Mouse (Mus musculus) monocyte, adult 5-6 weeks (primary cell): ENCODE results near the gene Mill2. TPM values are rescaled to one million over a fixed set of nuclear protein-coding genes. Genes with fewer than 3 reads are reported as not detected.
"Not testable (repeated sequence)": the region's sequence is repeated elsewhere in the genome, so short reads cannot be mapped to it uniquely, and the experiment has no call there.

Experiments used
- ATAC-seq: fragments of 153-309, 156-312 bp; replicated peaks from 2 replicates; pipeline ENCODE4 v1.8.0; 2017; ENCODE audit warnings: mild to moderate bottlenecking; ENCODE audit not compliant: low TSS enrichment, insufficient number of reproducible peaks, severe bottlenecking, poor library complexity, low FRiP score
- total RNA-seq: library from RNA; stranded (forward); fragments of 200-1000, 200-491, 200-594 nt; gene quantifications from 3 replicates; pipeline ENCODE4 v1.2.3, GENCODE M21; 2017

The Mill2 gene
- 0.19 to 0.75 TPM in 2 of 3 replicates, not detected in the other for total RNA-seq

DNA sequence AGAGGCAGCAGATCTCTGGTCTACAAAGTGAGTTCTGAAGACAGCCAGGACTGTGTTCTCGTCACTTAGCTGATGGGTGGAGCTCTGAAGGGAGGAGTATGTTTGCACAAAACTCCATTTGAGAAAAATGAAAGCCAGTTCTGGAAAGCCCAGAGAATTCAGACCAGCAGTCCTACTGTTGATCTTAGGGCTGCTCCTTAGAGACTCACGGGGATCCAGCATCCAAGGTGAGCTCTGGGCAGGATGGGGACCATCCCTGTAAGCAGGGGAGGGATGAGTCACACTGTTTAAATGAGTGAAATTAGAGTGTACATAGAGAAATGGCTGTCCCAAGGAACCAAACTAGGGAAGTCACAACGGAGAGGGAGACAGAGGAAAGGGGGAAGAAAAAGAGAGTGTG is at the start of gene Mill2:
TSS of gene Mill2 (plus strand) at position 102 of the 400 bp plus-strand sequence.
- no peak for ATAC-seq

DNA sequence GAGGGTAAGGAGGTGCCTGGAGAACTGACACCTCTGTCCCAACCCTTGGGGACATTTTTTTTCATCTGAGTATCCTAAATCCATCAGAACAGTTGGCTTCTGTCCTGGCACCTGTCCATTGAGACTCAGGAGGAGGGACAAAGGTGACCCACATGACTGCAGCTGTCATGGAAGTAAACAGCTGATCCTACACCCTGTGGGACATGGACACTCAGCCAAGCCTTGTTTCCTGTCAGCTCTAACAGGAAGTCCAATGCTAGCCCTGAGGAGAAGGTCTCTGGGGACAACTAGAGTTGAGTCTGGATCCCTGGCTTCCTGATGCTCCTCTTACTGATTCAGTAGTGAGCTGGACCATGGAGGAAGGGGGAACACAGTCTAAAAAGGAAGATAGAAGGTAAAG is 49.1 kb upstream of the Mill2 start:
- ATAC-seq: not testable (repeated sequence)

DNA sequence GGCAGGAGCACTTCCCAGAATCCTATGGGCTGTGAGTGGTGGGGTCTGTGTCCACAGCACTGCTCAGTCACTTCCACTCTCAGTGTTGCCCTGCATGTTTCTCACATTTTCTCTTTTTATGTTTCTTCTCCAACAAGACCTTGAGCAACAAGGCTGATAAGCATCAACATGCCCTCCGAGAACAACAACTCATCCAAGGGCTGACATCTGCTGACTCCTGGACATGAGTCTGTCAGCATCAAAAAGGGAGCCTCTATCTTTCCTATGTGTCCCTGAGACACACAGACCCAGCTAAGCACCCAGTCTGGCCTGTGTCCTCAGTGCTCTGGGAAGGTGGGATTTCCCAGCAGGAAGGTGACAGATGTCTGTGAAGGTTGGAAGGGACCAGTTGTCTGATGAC is 41.3 kb upstream of the Mill2 start, which contains the start of gene Psg19:
TSS of gene Psg19 (minus strand) at position 101 of the 400 bp plus-strand sequence.
- ATAC-seq: no peak

DNA sequence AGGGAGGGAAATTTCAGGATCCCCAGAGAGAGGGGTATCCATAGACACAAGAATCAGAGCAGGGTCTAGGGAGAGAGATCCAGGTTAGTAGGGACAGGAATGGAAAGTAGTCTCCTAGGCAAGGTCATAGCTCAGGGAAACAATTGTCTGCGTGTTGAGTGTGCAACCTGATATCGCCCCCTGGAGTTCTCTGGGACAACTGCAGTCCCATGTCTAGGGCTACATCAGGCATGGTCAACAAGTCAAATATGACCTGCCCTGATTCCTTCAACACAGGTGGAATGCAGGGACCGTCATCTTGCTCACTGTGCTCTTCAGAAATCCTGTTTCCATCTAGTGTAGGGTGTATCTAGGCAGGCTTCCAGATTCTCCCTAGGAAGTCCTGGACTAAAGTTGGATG is 40.6 kb upstream of the Mill2 start:
- ATAC-seq: no peak

DNA sequence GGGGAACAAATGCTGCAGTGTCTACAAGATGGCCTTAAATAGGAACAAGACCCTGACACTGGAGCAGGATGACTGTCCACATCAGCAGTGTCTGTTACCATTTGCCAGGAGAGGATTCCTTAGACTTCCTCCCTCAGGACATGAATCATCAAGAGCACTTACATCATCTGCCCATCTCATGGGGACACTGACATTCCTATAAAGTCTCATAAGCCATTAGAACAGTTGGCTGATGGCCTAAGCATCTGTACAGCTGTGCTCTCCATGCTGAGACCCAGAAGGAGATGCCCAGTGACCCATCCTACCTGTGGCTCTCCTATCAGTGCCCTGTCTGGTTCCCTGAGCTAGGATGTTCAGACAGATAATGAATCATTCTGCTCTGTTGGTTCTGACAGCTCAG is 36.2 kb upstream of the Mill2 start:
- ATAC-seq: no peak

DNA sequence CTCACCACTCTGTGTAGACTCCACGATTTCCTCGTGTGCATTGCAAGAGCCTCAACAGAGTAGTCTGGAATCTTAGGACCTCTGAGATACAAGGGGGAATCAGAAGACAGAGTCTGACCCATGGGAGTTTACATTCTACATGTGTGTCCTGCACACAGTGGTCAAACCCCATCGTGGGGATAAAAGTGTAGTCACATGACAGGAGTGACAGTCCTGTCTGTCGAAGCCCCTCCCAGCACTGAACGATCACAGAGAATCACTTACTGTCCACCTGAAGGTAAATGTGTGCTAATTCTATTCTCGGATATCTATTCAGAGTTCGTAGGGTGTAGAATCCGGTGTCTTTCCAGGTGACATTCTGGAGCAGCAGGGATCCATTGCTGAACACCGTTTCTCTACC is 21.5 kb upstream of the Mill2 start:
- no peak for ATAC-seq

DNA sequence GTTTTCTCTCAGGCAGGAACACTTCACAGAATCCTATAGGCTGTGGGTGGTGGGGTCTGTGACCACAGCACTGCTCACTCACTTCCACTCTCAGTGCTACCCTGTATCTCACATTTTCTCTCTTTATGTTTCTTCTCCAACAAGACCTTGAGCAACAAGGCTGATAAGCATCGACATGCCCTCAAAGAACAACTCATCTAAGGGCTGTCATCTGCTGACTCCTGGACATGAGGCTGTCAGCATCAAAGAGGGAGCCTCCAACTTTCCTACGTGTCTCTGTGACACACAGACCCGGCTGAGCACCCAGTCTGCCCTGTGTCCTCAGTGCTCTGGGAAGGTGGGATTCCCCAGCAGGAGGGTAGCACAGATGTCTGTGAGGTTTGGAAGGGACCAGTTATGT is 18.3 kb upstream of the Mill2 start, which contains the start of gene Psg17:
TSS of gene Psg17 (minus strand) at position 101 of the 400 bp plus-strand sequence.
- ATAC-seq: no peak

DNA sequence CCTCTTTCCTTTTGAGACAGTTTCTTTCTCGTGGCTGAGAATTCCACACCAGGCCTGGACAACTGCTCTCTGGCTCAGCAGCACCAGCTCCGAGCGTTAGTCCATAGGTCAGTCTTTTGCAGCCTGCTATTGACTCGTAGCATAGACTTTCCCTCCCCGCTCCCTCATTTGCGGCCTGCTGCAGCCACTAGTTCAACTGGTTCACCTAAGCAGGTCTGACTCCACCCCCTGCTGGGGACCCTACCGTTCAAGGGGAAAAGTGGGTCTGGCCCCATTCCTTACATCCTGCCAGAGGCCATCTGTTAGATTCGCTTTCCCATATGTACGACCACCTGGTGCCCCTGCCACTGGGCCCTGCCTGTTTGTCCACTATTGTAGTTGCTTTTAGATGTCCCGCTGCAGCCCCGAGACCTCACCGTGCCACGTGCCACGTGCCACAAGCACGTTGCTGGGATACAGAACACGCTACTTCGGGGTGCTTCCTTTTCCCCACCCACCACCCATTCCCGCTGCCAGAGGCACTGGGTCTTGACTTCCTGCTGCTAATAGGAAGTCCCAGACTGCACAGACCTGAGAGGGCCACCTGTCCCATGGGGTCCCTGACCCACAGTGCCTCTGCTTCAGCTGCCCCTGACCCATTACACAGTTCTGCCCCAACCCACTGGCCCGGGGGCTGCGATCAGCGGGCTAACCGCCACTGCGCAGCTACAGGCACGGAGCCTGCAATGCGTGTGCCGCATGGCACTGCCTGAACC is 11.8 kb upstream of the Mill2 start:
- ATAC-seq: no peak

DNA sequence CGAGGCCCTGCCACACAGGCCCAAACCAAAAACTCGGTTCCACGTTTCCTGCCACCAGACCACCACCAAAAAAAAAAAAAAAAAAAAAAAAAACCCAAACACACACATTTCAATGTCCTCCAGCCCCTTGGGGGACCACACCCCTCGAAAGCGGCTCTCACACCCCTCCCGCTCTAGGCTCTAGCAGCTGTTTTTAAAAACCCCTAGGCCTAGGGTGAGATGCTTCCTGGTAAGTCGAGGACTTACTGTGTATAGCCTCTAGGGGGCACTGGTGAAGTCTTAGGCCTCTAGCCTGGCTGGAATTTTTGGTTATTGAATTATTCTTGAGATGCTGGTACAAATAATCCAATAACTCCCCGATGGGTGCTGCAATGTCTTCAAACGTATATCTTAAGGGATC is 11.2 kb upstream of the Mill2 start:
- no peak for ATAC-seq

DNA sequence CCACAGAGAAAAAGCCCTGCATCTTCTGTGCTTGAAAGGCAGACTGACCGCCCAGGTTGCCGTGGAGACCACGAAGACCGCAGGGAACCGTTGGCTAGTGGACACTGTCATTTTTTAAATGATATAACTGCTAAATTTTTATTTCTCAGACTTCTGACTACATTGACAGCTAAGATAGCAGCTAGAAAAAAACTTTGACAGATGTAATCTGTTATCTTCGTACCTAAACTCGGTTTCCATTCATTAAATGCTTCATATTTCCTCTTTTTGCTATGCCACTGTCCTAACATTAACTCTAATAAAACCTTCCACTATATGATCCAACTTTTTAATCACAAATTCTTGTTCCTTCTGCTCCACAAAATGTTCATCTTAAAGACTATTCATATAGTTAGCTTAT is 10.2 kb upstream of the Mill2 start:
- ATAC-seq: no peak

DNA sequence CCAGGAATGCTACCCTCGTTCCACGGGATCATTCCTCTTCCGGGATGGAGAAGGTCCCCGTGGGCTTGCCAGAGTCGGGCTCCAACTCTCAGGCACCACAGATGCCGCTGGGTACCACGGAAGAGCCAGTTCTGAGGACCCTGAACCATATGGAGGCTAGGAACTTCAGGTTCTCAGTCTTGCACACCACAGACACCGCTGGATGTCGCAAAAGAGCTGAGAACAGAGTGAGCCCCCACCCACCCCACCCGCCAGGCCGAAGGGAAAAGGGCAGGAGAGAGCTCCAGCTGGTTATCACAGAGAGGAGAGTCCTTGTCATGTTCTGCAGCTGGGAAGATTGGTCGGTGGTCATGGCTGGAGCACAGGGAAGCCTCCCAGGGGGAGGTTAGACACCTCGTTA is 7.5 kb upstream of the Mill2 start:
- ATAC-seq: no peak

DNA sequence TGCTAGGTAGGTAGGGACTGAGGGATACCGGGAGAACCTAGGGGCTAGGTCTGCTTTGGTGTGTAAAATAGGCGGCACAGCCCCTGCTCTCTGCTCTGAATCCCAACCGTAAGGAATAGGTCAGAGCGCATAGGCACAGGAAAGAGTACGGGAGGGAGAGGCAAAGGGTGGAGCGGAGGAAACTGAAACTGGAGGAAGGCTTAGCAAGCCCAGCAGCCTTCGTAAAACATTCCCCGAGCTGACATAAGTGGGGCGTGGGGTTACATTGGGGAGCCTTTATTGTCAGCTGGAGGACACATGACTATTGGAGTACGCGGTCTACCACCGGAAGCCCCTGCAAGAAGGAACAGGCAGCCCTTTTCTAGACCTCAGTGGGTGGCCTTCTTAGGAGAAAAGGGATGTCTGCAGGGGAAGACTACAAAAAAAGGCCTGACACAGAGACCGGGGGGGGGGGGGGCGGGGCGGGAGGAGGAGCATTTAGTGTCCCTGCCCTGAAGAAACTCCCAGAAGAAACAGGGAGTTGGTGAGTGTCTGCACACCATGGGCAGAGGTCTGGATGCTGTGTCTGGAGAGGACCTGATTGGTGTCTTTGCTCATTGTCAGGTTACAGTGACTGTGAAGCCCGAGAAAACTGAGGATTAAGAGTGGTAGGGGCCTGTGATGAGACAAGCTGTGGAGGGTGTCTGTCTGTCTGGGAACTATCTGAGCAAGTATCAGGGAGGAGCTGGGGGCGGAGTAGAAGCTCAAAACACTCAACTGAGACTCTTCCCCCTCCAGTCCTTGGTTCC is 814 bp downstream of the Mill2 start:
- ATAC-seq: peak; percentile 27; the same call in 1 of the 2 replicates

DNA sequence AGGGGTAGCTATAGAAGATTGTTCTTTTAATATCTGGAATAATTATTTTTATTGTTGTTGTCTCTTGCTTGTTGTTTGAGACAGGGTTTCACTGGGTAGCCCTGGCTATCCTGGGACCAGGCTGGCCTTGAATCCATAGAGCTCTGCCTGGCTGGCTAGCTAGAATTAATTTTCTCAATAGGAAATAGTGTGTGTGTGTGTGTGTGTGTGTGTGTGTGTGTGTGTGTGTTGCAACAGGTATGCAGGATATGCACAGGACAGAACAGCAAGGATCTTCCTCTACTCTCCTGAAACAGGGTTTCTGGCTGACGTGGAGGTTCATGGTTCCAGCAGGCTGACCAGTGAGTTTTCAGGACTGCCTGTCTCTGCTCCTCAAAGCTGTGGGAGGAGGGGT is 1.4 kb downstream of the Mill2 start:
- no peak for ATAC-seq

DNA sequence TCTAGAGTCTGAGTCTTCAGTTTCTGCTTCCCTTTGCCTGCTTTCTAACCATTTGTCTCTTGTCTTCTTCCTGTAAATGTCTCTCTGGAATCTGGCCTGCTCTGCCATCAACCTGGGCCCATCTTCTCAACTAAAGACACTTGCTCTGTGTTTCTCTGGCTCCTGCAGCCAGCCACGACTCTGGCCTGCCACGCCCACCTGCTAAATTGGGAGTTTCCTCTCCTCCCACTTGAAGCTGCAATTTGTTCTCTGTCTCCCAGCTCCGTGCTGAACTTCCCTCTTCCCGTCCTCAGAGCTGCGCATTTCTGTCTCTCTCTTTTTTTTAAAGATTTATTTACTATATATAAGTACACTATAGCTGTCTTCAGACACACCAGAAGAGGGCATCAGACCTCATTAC is 5.0 kb downstream of the Mill2 start:
- ATAC-seq: no peak

DNA sequence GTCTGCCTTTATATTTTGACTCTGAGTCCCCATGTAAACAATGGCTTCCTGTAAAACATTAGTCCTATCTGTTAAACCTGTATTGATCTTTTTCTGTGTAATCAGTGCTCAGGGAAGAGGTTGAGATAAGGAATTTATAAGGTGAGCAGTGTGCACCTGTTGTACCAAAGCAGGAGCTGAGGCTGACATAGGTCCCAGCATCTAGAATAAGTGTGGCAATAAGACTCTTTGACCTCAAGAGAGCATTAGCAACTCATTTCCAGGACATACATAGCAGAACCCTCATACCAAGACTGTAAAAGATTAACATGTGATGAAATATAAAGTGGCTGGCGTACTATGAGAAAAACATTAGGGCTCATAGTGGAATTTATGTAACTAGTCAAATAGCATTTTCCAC is 8.6 kb downstream of the Mill2 start:
- no peak for ATAC-seq

DNA sequence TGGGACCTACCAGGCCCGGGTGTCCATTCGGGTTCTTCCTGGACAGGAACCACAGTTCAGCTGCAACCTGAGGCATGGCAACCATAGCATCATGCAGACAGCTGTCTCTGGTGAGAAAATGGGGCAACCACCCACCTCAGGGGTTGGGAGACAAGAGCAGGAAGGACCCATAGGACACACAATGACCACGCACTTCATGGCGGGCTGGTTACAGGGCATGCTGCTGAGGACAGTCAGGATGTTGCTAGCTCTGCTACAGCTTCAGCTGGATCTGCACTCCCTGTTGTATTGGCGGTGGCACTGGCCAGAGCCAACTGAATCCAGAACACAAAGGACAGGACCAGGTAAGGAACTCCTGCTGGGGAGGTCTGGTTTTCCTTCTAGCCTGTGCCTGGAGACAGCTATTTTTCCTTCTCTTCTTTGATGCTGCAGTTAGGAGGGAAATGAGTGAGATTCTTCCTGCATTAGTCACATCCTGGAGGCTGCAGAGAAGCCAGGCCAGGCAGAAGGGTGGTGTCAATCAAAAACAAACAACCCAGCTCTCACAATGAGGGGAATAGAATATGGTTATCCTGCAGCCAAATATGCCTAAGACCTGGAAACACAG is 18.6 kb downstream of the Mill2 start:
- no peak for ATAC-seq

DNA sequence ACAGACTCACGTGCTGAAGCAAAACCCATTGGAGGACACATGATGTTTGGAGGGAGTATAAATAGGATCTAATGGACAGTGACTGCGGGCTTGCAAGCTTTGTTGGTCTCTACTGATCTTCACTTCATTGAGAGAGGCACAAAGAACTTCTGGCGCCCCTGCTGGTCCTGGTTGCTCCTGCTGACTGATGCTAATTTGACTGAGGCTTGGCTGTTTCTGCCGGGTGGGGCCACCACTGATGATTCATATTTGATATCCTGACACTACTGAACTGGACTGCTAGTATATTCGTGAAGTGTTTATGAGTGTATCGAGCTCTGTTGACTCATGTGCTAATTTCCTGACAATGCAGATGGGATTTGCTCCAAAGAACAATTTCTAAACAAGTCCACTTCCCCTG is 23.0 kb downstream of the Mill2 start:
- ATAC-seq: no peak

DNA sequence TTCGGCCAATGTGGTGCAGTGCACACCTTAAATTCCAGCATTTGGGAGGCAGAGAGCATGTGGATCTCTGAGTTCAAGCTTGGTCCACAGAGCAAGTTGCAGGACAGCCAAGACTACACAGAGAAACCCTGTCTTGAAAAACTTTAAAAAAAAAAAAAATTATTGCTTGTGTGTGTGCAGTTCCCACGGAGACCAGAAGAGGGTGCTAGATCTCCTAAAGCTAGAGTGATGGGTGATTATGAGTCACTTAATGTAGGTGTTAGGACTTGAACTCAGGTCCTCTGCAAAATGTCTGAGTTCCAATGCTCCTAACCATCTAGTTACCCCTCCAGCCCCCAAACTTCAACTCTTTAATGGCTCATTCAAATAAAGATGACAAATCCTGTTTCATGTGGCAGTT is 28.7 kb downstream of the Mill2 start:
- no peak for ATAC-seq

DNA sequence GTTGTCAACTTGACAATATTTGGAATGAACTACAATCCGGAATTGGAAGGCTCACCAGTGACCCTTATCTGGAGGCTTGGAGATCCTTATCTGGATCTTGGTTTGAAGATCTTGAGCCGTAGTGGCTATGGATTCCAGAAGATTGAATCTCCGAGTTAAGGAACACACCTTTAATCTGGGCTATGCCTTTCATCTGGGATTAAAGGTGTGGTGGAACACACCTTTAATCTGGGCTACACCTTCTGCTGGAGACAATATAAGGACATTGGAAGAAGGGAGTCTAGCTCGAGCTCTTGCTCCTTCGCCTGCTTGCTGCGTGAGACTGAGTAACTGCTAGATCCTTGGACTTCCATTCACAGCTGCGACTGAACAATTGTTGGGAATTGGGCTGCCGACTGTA is 31.3 kb downstream of the Mill2 start, which contains the start of gene Pglyrp1:
TSS of gene Pglyrp1 (plus strand) at position 301 of the 400 bp plus-strand sequence.
- not testable (repeated sequence) for ATAC-seq
